Mouse (Mus musculus) embryonic facial prominence, embryonic 14.5 days (tissue): ENCODE data around the gene Sdhb. TPM values are rescaled to one million over a fixed set of nuclear protein-coding genes. Genes with fewer than 3 reads are reported as not detected.

Source experiments
- ATAC-seq: fragments of 200-750 bp; cut with Nextera tagmentation; 2 replicates; pipeline ENCODE4 v1.8.0; 2017; ENCODE audit warnings: low read depth, moderate number of reproducible peaks, moderate TSS enrichment
- DNase-seq: peaks from one replicate; pipeline ENCODE4 v3.0.0-alpha.2; 2015; ENCODE audit warnings: low spot score
- H3K27ac ChIP-seq: fragments of 300-500 bp; sonication (generic); replicated peaks from 2 replicates; pipeline ENCODE4 v1.5.1; 2014; ENCODE audit warnings: low read depth, mild to moderate bottlenecking, low read length, moderate library complexity
- H3K27me3 ChIP-seq: fragments of 300-500 bp; sonication (generic); replicated peaks from 2 replicates; pipeline ENCODE4 v1.6.1; 2014; ENCODE audit warnings: low read length; ENCODE audit not compliant: control insufficient read depth, insufficient read depth
- H3K36me3 ChIP-seq: fragments of 300-500 bp; sonication (generic); 2 replicates; pipeline ENCODE4 v1.6.1; 2014; ENCODE audit warnings: low read length, mixed read lengths; ENCODE audit not compliant: control insufficient read depth, insufficient read depth
- H3K4me1 ChIP-seq: fragments of 300-500 bp; sonication (generic); 2 replicates; pipeline ENCODE4 v1.6.1; 2014; ENCODE audit warnings: antibody characterized with exemption, low read length; ENCODE audit not compliant: control insufficient read depth, insufficient read depth
- H3K4me2 ChIP-seq: fragments of 300-500 bp; sonication (generic); 2 replicates; pipeline ENCODE4 v1.6.1; 2014; ENCODE audit warnings: low read depth, mild to moderate bottlenecking, low read length, moderate library complexity, mixed read lengths
- H3K4me3 ChIP-seq: fragments of 300-500 bp; sonication (generic); 2 replicates; pipeline ENCODE4 v1.5.1; 2014; ENCODE audit warnings: low read depth, mild to moderate bottlenecking, low read length
- H3K9ac ChIP-seq: fragments of 300-500 bp; sonication (generic); 2 replicates; pipeline ENCODE4 v1.6.1; 2014; ENCODE audit warnings: low read depth, mild to moderate bottlenecking, low read length, moderate library complexity, mixed read lengths
- H3K9me3 ChIP-seq: fragments of 300-500 bp; sonication (generic); 2 replicates; pipeline ENCODE4 v1.6.1; 2016; ENCODE audit warnings: low read length; ENCODE audit not compliant: control insufficient read depth
- WGBS: fragments of 180-500 bp; shearing (Covaris S2); extraction: QIAGEN DNeasy Blood & Tissue Kit; methylation state at CpG from one replicate; pipeline ENCODE4 v1.1.7; 2014; 5-methylcytosine and 5-hydroxymethylcytosine counted together
- polyA plus RNA-seq: library from polyadenylated mRNA; unstranded; fragments of >200 nt; fragmentation: Nextera tagmentation; extraction: Ambion mirVana; gene quantifications from 2 replicates; pipeline ENCODE4 v1.2.1, GENCODE M21; 2014

The Sdhb gene
- polyA plus RNA-seq, 1 experiment from 2014 or later, result 394 TPM

DNA sequence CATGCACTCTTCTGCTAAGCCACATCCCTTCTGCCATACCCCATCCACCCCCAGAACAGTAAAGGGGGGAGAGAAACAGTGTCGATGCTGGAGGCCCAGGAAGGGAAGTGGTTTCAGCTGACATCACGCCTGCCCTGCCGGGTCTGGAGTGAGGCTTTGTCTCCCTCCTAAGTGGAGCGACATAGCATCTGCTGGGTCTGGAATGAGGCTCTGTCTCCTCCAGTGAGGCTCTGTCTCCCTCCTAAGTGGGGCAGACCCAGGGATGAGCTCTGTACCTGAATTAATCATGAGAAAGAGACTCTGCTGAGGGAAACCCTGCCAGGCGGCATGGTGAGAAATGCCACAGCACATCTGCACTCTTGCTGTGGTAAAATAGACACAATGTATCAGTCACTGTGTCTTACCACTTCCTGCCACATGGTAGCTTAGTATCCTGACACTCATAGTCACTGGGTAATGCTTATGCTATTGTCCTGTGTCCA is 16.0 kb upstream of the Sdhb start:
- H3K27me3 ChIP-seq, result no peaks in the 10 kb centered on the region
- ATAC-seq (no peak), DNase-seq (no peak)
- no peak overlapping the region for H3K27ac ChIP-seq
- no peak overlapping the region for H3K9ac ChIP-seq
- 67% methylated on average over 5 of the region's 5 CpGs for WGBS
- H3K4me1 ChIP-seq, result no peaks in the 10 kb centered on the region
- no peaks in the 10 kb centered on the region for H3K36me3 ChIP-seq
- H3K4me3 ChIP-seq, result no peak overlapping the region
- no peaks in the 10 kb centered on the region for H3K9me3 ChIP-seq
- H3K4me2 ChIP-seq, result no peak overlapping the region

DNA sequence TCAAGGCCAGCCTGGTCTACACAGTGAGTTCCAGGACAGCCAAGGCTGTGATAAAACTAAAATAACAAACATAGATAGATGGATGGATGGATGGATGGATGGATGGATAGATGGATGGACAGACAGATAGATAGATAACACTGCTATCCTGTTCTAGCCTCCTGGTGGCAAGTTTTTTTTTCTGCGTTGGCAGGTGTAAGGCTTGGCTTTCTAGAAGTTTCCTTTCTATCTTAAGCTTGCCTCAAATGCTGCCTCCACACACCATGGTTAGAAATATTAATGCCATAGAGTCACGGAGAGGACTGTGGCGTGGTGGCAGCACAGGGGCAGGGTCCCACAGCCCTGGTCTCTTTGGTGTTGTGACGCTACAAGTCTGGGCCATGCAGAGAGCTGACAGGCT is 15.4 kb upstream of the Sdhb start:
- H3K4me3 ChIP-seq, result no peak overlapping the region
- 90% methylated on average over 4 of the region's 4 CpGs for WGBS
- no peak for ATAC-seq
- no peaks in the 10 kb centered on the region for H3K4me1 ChIP-seq
- no peaks in the 10 kb centered on the region for H3K27me3 ChIP-seq
- H3K27ac ChIP-seq, result no peak overlapping the region
- DNase-seq, result no peak
- no peaks in the 10 kb centered on the region for H3K36me3 ChIP-seq
- no peak overlapping the region for H3K9ac ChIP-seq
- no peaks in the 10 kb centered on the region for H3K9me3 ChIP-seq
- no peak overlapping the region for H3K4me2 ChIP-seq

DNA sequence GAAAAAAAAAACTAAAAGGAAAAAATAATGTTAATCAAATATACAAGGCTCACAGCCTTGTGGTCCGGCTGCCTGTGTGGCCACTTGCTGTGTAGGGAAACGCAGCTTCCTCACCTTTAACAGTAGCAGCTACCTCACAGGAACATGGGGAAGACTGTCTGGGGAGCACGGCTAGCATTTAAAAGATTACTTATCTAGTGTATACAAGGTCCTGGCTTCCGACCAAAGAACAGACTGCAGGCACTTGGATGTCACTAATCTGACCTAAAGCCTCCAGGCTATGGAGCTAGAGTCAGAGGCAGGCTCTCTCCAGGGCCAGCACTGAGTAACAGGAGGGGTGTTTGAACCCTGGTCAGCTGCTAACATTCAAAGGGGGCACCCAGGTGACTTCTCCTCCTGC is 15.0 kb upstream of the Sdhb start:
- ATAC-seq, result no peak
- no peak overlapping the region for H3K4me3 ChIP-seq
- 68% methylated on average over 4 of the region's 4 CpGs for WGBS
- no peaks in the 10 kb centered on the region for H3K27me3 ChIP-seq
- H3K4me1 ChIP-seq, result no peaks in the 10 kb centered on the region
- H3K9ac ChIP-seq, result no peak overlapping the region
- no peak overlapping the region for H3K4me2 ChIP-seq
- H3K9me3 ChIP-seq, result no peaks in the 10 kb centered on the region
- H3K36me3 ChIP-seq, result no peaks in the 10 kb centered on the region
- no peak overlapping the region for H3K27ac ChIP-seq
- no peak for DNase-seq

DNA sequence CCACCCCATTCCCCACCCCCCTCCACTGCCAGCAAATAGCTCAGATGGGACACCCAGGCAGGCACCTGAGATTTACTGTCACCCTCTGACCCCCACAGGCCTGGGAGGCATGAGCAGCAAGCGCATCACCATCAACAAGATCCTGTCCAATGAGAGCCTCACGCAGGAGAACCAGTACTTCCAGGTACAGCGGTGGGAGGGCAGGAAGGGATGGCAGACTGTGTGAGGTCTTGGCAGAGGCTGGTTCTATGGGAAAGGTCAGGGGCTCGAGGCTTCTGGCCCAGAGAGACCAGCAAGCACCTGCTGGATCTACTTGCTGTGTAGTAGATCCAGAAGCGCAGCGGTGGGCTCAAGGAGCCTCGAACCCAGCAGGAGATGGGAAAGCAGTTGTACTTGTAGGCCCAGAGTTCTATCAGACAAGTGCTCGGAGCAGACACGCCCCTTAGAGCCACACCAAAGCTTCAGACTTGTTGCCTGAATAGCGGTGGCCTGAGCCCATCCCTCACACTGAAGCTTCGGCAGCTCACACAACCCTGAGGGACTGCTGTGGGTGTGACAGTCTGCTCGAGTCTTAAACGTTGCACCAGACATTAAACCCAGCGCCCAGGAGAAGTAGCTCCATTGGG is 14.3 kb upstream of the Sdhb start:
- no peak overlapping the region for H3K9ac ChIP-seq
- no peaks in the 10 kb centered on the region for H3K9me3 ChIP-seq
- ATAC-seq (no peak), DNase-seq (no peak)
- H3K27ac ChIP-seq, result no peak overlapping the region
- H3K4me1 ChIP-seq, result no peaks in the 10 kb centered on the region
- no peak overlapping the region for H3K4me2 ChIP-seq
- H3K4me3 ChIP-seq, result no peak overlapping the region
- H3K36me3 ChIP-seq, result no peaks in the 10 kb centered on the region
- no peaks in the 10 kb centered on the region for H3K27me3 ChIP-seq
- 66% methylated on average over 14 of the region's 14 CpGs for WGBS

DNA sequence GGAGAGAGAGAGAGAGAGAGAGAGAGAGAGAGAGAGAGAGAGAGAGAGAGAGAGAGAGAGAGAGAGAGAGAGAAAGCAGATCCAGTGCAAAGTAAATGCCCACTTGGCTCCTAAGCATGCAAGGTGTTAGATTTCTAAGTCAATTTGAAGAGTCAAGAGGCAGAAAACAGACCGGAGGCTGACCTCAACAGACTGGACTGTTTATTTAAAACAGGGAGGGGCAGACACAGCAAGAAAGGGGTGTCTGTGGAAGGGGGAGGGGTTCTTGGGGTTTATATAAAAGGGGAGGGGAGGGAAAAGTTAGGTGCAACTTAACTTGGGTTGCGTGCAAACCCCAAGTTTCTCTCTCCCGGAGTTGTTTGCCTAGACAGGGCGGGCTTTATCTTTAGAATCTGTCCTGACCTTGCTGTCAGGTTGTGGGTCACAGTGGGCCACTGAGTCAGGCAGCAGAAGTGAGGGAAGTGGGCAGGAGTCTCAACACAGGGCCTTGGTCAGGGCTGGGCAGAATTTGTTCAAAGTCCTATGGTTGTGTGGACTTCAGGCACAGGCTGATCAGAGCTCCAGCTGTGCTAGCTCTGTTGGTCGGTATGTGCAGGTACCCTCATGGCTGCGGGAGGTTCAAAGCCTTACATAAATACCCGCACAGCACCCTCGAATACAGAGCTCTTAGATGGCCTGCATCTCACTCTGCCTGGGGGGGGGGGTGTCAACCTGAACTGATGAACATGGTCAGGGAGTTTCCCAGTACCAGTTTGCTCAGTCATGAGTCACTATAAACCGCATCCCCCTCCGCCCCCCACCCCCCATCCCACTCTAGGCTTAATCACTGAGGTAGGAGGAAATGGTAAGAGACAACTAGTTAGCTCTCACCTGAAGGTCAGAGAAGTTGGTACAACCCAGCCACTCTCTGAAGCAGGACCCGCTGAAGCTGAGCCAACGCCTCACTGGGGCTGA is 13.2 kb upstream of the Sdhb start:
- no peak overlapping the region for H3K9ac ChIP-seq
- H3K4me3 ChIP-seq, result no peak overlapping the region
- WGBS, result 74% methylated on average over 12 of the region's 12 CpGs
- H3K4me1 ChIP-seq, result no peaks in the 10 kb centered on the region
- H3K4me2 ChIP-seq, result no peak overlapping the region
- H3K36me3 ChIP-seq, result no peaks in the 10 kb centered on the region
- H3K9me3 ChIP-seq, result no peaks in the 10 kb centered on the region
- ATAC-seq, result no peak
- no peaks in the 10 kb centered on the region for H3K27me3 ChIP-seq
- no peak for DNase-seq
- no peak overlapping the region for H3K27ac ChIP-seq

DNA sequence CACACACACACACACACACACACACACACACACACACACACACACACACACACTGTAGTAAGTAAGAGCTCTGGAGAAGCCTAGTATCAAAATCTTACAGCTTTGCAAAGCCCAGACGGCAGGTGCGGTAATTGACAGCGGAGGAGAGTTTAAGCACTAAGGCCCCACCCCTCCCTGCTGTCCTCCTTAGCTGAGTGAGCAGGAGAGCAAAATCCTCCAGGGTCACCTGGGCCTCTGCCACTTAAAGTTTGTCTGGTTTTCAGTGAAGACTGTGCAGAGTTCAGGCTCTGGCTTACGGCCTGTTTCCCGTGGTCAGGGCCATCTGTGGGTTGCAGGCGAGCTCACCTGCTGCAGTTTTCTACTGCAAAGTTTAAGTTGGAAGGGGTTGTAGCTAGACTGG is 12.5 kb upstream of the Sdhb start:
- DNase-seq (no peak), ATAC-seq (peak; percentile 27; the same call in 1 of the 2 replicates)
- Histone ChIP-seq H3K9ac (no peak overlapping the region), H3K4me2 (no peak overlapping the region), H3K36me3 (no peaks in the 10 kb centered on the region), H3K4me1 (no peaks in the 10 kb centered on the region), H3K27me3 (no peaks in the 10 kb centered on the region), H3K9me3 (no peaks in the 10 kb centered on the region), H3K27ac (no peak overlapping the region), H3K4me3 (no peak overlapping the region)
- WGBS, result 66% methylated on average over 6 of the region's 6 CpGs

DNA sequence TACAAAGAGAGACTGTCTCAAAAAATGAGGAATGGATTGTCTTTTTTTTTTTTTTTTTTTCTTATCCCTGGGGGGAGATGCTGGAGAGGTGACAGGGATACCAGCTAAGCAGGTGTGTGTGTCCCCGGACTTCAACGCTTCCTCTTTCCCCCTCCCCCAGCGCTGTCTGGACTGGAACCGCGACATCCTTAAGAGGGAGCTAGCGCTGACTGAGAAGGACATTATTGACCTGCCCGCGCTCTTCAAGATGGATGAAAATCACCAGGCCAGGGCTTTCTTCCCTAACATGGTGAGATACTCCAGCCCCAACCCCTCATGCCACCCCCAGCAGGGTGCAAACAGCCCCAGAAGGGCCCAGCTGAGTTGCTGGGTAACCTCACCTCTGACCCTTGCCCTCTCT is 12.0 kb upstream of the Sdhb start:
- no peak for ATAC-seq

DNA sequence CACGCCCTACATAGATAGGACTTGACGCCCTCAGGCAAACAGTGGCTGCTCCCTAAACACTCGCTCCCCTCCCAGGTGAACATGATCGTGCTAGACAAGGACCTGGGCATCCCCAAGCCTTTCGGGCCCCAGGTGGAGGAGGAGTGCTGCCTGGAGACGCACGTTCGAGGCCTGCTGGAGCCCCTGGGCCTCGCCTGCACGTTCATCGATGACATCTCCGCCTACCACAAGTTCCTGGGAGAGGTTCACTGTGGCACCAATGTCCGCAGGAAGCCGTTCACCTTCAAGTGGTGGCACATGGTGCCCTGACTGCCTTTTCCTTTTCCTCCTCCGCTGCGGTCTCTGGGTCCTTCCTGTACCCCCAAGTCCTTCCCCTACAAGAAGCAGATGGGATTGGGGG is 11.4 kb upstream of the Sdhb start:
- Histone ChIP-seq H3K27ac (no peak overlapping the region), H3K4me3 (no peak overlapping the region), H3K4me2 (no peak overlapping the region), H3K9me3 (no peaks in the 10 kb centered on the region), H3K36me3 (no peaks in the 10 kb centered on the region), H3K27me3 (no peaks in the 10 kb centered on the region), H3K9ac (no peak overlapping the region), H3K4me1 (no peaks in the 10 kb centered on the region)
- WGBS, result 85% methylated on average over 16 of the region's 16 CpGs
- ATAC-seq (no peak), DNase-seq (no peak)

More for the DNA sequence above, 12.0 kb upstream of the Sdhb start:
- Histone ChIP-seq H3K4me2 (no peak overlapping the region), H3K4me3 (no peak overlapping the region), H3K27ac (no peak overlapping the region), H3K4me1 (no peaks in the 10 kb centered on the region), H3K9ac (no peak overlapping the region), H3K9me3 (no peaks in the 10 kb centered on the region), H3K36me3 (no peaks in the 10 kb centered on the region), H3K27me3 (no peaks in the 10 kb centered on the region)
- 82% methylated on average over 8 of the region's 8 CpGs for WGBS
- no peak for DNase-seq
